8 mouse cellular contexts compared by ENCODE assay signal in genomic region chr3:89266439-89266893, GRCm38 (mm10). TPM values are rescaled to one million over a fixed set of nuclear protein-coding genes. Genes with fewer than 3 reads are reported as not detected.
DNase-seq lines count a peak whose midpoint lies in the region; ATAC-seq and TF ChIP-seq lines count a peak whose summit lies in the region.

No protein-coding gene starts in this region.

- H3K4me3 ChIP-seq in limb, embryonic 14.5 days (replicated peaks; ENCODE audit: low read length): peak overlapping the region; percentile 84
- peak overlapping the region; percentile 60 for H3K4me3 ChIP-seq in midbrain, embryonic 15.5 days

- H3K9ac ChIP-seq in limb, embryonic 14.5 days (ENCODE audit: low read depth, low read length, severe bottlenecking): peak overlapping the region; percentile 87
- H3K9ac ChIP-seq in midbrain, embryonic 15.5 days: peak overlapping the region; percentile 88

- peak overlapping the region; percentile 82 for H3K4me2 ChIP-seq in limb, embryonic 14.5 days (replicated peaks; ENCODE audit: low read depth, low read length, severe bottlenecking)
- peak overlapping the region; percentile 94 for H3K4me2 ChIP-seq in midbrain, embryonic 15.5 days

- ATAC-seq in limb, embryonic 14.5 days (ENCODE audit: low FRiP score, low read depth): peak; percentile 86
- peak; percentile 90 for ATAC-seq in midbrain, embryonic 15.5 days (replicated peaks)

- H3K9me3 ChIP-seq in limb, embryonic 14.5 days (ENCODE audit: control insufficient read depth, low read length): no peaks in the 10 kb centered on the region
- no peaks in the 10 kb centered on the region for H3K9me3 ChIP-seq in midbrain, embryonic 15.5 days

- H3K36me3 ChIP-seq in limb, embryonic 14.5 days (ENCODE audit: control insufficient read depth, insufficient read depth, low read length): 0 out of 2 replicates have a peak, but pooled peaks cover 6% of the 10 kb centered on the region
- no peaks in the 10 kb centered on the region for H3K36me3 ChIP-seq in midbrain, embryonic 15.5 days (replicated peaks)
- no peaks in the 10 kb centered on the region; the same call in 1 of the 2 replicates for H3K36me3 ChIP-seq in splenic B cell, adult 2 months (ENCODE audit: control insufficient read depth, insufficient read depth, low read length, poor library complexity, severe bottlenecking)

- peak overlapping the region; percentile 73 for H3K27ac ChIP-seq in limb, embryonic 14.5 days (replicated peaks; ENCODE audit: low read depth, low read length)
- peak overlapping the region; percentile 84 for H3K27ac ChIP-seq in midbrain, embryonic 15.5 days

- DNase-seq in urinary bladder, adult 18-20 months (ENCODE audit: low spot score in 2 of 2): peak; percentile 60 to 71
- no peak for DNase-seq in urinary bladder, postnatal 10 days (ENCODE audit: low spot score)
- DNase-seq in embryo, embryonic 10 days (ENCODE audit: low spot score): peak; percentile 95
- peak; percentile 27 for DNase-seq in gonadal fat pad, adult 2 months (ENCODE audit: low read depth)
- peak; percentile 78 for DNase-seq in kidney, adult 11 months
- peak; percentile 86 for DNase-seq in limb, embryonic 14.5 days (ENCODE audit: low spot score)
- DNase-seq in splenic B cell, adult 2 months (ENCODE audit: low read depth, low spot score): peak; percentile 80

- no peaks in the 10 kb centered on the region for H3K27me3 ChIP-seq in limb, embryonic 14.5 days (ENCODE audit: control insufficient read depth, insufficient read depth, low read length)
- H3K27me3 ChIP-seq in midbrain, embryonic 15.5 days (replicated peaks): no peaks in the 10 kb centered on the region
- H3K27me3 ChIP-seq in splenic B cell, adult 2 months (ENCODE audit: control insufficient read depth, insufficient read depth, low read length, poor library complexity, severe bottlenecking): no peaks in the 10 kb centered on the region

- peak; percentile 70; the same call in 1 of the 2 replicates for TF ChIP-seq POLR2A in limb, embryonic 14.5 days (IDR thresholded peaks at IDR 0.05; ENCODE audit: borderline replicate concordance, extremely low read depth, insufficient read depth, insufficient read length)

- WGBS in limb, embryonic 14.5 days: 2% methylated on average over 20 of the region's 20 CpGs
- WGBS in midbrain, embryonic 15.5 days: under 1% methylated on average over 20 of the region's 20 CpGs

- H3K4me1 ChIP-seq in limb, embryonic 14.5 days (ENCODE audit: control insufficient read depth, insufficient read depth, low read length): peaks cover 30% of the 10 kb centered on the region
- peaks cover 38% of the 10 kb centered on the region for H3K4me1 ChIP-seq in midbrain, embryonic 15.5 days

RNA-seq across cellular contexts. Expression of gene Slc50a1, which starts 3.9 kb away (rescaled TPM):
- 264 and 294 TPM in 2 replicates for polyA plus RNA-seq in gonadal fat pad, adult 2 months (2012; rRNA removed)
- polyA plus RNA-seq in limb, embryonic 14.5 days (2012; rRNA removed): 150 and 198 TPM in 2 replicates
- 90.8 and 95.6 TPM in 2 replicates for polyA plus RNA-seq in limb, embryonic 14.5 days (2014; fragmentation: Nextera tagmentation; extraction: Ambion mirVana)
- 31.4 and 37.5 TPM in 2 replicates for polyA plus RNA-seq in midbrain, embryonic 15.5 days (2015; fragmentation: Nextera tagmentation; extraction: Ambion mirVana)

RNA-seq across cellular contexts. Expression of gene Dpm3, which starts 7.3 kb away (rescaled TPM):
- 481 and 623 TPM in 2 replicates for polyA plus RNA-seq in gonadal fat pad, adult 2 months (2012; rRNA removed)
- polyA plus RNA-seq in limb, embryonic 14.5 days (2012; rRNA removed): 313 and 432 TPM in 2 replicates
- polyA plus RNA-seq in limb, embryonic 14.5 days (2014; fragmentation: Nextera tagmentation; extraction: Ambion mirVana): 165 and 173 TPM in 2 replicates
- polyA plus RNA-seq in midbrain, embryonic 15.5 days (2015; fragmentation: Nextera tagmentation; extraction: Ambion mirVana): 65.8 and 69.1 TPM in 2 replicates

RNA-seq across cellular contexts. Expression of gene Efna1, which starts 14.5 kb away (rescaled TPM):
- polyA plus RNA-seq in gonadal fat pad, adult 2 months (2012; rRNA removed): 36.7 and 40.9 TPM in 2 replicates
- polyA plus RNA-seq in limb, embryonic 14.5 days (2012; rRNA removed): 51.7 and 52.2 TPM in 2 replicates
- 42.2 and 48.1 TPM in 2 replicates for polyA plus RNA-seq in limb, embryonic 14.5 days (2014; fragmentation: Nextera tagmentation; extraction: Ambion mirVana)
- polyA plus RNA-seq in midbrain, embryonic 15.5 days (2015; fragmentation: Nextera tagmentation; extraction: Ambion mirVana): 8.0 and 10.2 TPM in 2 replicates

RNA-seq across cellular contexts. Expression of gene Trim46, which starts 20.4 kb away (rescaled TPM):
- polyA plus RNA-seq in gonadal fat pad, adult 2 months (2012; rRNA removed): 3.0 and 3.3 TPM in 2 replicates
- 19.0 and 25.4 TPM in 2 replicates for polyA plus RNA-seq in limb, embryonic 14.5 days (2012; rRNA removed)
- 3.9 and 4.7 TPM in 2 replicates for polyA plus RNA-seq in limb, embryonic 14.5 days (2014; fragmentation: Nextera tagmentation; extraction: Ambion mirVana)
- 95.9 and 97.9 TPM in 2 replicates for polyA plus RNA-seq in midbrain, embryonic 15.5 days (2015; fragmentation: Nextera tagmentation; extraction: Ambion mirVana)

RNA-seq across cellular contexts. Expression of gene Krtcap2, which starts 20.7 kb away (rescaled TPM):
- 120 and 144 TPM in 2 replicates for polyA plus RNA-seq in gonadal fat pad, adult 2 months (2012; rRNA removed)
- 121 and 153 TPM in 2 replicates for polyA plus RNA-seq in limb, embryonic 14.5 days (2012; rRNA removed)
- polyA plus RNA-seq in limb, embryonic 14.5 days (2014; fragmentation: Nextera tagmentation; extraction: Ambion mirVana): 352 and 353 TPM in 2 replicates
- 177 and 185 TPM in 2 replicates for polyA plus RNA-seq in midbrain, embryonic 15.5 days (2015; fragmentation: Nextera tagmentation; extraction: Ambion mirVana)
